Mouse (Mus musculus): Measurements from ENCODE around the gene Prlr.
A peak's percentile ranks its signal among the peaks of the same experiment; 100 is the strongest.

The Prlr gene

GRCm38 (mm10) chr15:10177083-10177482 lies at the start of gene Prlr:
Gene Prlr (plus strand): TSS chr15:10177238.
- no peak for DNase-seq (ENCODE audit: low spot score in 2 of 2)

DNA sequence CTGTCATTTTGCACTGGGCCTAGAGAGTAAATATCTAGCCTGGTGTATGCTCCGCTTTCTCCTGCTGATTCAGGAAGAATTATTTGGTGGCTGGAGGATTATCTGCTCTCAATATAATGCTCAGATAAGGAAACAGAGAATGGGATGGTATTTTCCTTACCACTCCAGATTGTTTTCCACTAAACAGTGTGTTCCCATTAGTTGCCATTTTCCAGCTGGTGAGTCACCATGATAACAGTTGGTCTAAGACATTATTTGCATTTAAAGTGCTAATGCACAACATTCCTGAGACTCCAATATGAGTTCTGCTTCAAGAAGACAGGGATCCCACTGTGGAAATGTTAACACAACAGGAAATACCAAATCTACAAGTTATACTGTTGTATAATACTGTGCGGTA lies 43.3 kb upstream of the Prlr start:
- DNase-seq (ENCODE audit: low spot score in 2 of 2), result no peak

GRCm38 (mm10) chr15:10134889-10135288 lies 42.1 kb upstream of the Prlr start:
- DNase-seq (ENCODE audit: low spot score in 2 of 2), result peak; percentile 6 to 30

- no peak for DNase-seq (ENCODE audit: low spot score in 2 of 2)
These were observed 32.5 kb upstream of the Prlr start for GRCm38 (mm10) chr15:10144520-10144919.

DNA sequence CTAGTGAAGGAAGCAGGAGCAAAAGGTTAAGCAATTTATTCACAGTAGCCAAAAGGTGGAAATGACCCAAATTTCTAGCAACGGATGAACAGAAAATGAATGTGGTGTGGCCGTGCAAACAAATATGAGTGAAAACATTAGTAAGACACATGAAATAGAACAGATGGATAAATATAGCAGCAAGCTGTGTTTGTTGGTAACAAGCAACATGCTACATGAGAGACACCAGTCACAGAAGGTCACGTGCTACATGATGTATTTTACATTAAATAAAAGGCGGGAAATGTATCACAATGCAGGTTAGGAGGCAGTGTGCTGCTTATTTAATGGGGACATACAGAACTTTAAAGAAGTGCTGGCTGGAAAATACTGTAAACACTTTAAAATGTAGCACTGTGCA lies 28.8 kb upstream of the Prlr start:
- no peak for DNase-seq (ENCODE audit: low spot score in 2 of 2)

DNA sequence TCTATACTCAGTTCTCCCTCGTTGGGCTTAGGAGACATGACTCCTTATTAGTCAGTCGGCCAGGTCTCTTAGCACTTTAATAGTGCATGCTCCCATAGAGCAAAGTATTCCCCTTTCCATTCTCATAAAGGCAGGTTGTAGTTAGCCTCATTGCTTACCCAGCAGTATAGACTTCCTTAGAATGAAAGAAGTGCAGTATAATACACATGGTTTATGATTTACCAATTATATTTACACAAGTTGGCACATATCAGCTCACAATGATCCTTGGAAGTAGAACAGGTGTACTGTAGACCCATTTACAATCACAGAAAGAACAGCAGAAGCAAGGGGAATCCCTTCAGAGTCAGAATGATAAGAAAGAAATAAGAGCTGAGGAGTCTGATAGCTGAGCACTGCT lies 16.4 kb upstream of the Prlr start:
- no peak for DNase-seq (ENCODE audit: low spot score in 2 of 2)

GRCm38 (mm10) chr15:10175078-10175477 lies 2.0 kb upstream of the Prlr start:
- DNase-seq (ENCODE audit: low spot score in 2 of 2), result no peak

DNA sequence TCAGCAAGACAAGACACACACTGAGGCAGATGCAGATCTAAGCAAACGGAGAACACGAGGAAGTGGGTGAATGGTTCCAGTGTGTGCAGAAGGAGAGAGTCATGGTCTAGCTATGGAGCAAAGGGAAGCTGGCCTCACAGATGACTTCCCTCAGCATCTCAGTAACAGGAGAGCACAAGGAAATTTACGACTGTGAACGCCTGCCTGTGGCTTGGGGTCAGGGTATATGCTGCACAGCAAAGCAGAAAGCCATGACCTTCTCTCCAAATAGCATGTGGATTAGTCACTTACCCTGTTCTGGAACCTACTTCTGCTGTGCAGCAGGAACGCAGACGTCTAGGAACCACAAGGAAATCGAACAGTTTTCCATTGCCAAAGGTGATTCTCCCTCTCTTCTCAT lies 1.4 kb upstream of the Prlr start:
- DNase-seq (ENCODE audit: low spot score in 2 of 2), result no peak

DNA sequence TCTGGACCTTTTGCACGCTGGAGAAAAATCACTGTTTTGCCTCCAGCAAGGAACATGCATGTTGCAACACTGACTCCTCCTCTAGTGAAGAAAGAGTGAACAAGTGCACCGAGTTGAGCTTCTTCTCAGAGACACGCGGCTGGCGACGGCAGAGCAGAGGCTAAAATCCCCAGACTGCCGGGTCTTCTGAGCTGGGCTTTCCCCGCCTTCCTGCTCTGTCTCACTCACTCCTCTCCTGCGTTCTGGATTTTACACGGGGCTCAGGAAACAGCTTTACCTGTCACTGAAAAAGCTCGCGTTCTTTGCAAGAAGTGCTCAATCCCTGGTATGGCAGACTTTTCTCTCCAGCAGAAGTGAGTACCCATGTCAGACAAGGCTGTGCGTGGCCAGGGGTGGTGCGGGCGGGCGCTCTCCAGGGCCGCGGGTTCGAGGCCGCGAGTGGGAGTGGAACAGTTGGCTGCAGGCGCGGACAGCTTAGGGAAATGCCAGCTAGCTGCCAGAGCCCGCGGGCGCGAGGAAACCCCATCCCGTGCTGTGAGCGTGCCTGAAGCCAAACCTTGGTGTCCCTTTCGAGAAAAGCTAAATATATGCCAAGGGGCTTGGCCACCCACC lies 587 bp downstream of the Prlr start:
- no peak for DNase-seq (ENCODE audit: low spot score in 2 of 2)

DNA sequence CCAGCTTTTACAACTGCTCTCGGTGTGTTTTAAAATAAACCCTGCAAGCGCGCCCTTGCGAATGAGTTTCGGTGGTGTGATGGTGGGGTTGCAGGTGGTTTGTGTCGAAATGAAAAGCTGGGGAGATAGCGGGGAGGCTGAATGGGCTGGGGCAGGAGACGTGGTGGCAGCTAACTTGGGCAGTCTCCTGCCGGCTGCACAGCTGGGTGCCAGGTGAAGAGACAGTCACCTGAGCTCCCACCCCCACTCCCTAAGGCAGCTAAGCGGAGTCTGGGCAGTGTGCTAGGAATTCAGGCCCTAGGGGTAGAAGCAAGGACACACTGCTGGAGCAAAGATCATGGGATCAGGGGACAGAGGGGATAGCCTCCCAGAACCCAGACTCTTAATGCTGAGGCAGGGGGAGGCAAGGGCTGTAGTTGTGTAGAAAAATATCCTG lies 1.1 kb downstream of the Prlr start:
- DNase-seq (ENCODE audit: low spot score in 2 of 2), result no peak

- no peak for DNase-seq (ENCODE audit: low spot score in 2 of 2)
These were observed 3.7 kb downstream of the Prlr start for GRCm38 (mm10) chr15:10180694-10181093.

- no peak for DNase-seq (ENCODE audit: low spot score in 2 of 2)
These were observed 15.1 kb downstream of the Prlr start for GRCm38 (mm10) chr15:10192101-10192630.

GRCm38 (mm10) chr15:10200991-10201390 lies 24.0 kb downstream of the Prlr start:
- no peak for DNase-seq (ENCODE audit: low spot score in 2 of 2)

DNA sequence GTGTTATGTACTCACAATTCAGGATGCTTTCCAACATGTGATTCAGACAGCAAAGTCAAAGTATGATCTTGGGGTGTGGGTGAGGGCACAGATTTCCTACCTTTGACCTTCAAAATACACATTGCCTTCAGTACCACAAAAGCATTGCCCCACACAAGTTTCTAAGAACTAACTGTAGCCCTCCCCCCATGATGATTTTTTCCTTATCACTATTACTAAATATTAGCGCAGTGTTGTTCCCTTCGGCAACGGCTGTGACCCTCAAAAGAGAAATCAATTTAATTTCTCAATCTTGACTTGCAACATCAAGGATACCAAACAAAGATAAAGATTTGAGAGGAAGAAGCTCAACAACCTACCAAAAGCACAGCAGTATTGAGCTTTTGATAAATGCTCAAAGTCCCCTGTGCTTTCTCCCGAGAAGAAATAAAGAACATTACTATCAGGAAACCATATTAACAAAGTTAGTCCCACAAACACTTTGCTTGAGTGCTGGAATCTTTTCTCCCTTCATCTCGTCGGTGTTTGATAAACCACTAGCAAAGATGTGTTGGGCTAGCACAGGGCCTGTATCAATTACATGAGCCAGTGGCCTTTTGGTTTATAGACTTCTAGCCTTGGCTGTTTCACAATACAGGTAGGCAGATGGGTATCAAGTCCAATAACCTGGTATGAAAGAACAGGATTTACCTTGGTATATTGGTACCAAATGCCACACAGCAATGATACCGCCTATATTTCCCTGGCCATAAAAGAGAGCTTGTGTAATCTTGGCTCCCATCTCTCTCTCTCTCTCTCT lies 25.7 kb downstream of the Prlr start:
- DNase-seq (ENCODE audit: low spot score in 2 of 2), result no peak

DNA sequence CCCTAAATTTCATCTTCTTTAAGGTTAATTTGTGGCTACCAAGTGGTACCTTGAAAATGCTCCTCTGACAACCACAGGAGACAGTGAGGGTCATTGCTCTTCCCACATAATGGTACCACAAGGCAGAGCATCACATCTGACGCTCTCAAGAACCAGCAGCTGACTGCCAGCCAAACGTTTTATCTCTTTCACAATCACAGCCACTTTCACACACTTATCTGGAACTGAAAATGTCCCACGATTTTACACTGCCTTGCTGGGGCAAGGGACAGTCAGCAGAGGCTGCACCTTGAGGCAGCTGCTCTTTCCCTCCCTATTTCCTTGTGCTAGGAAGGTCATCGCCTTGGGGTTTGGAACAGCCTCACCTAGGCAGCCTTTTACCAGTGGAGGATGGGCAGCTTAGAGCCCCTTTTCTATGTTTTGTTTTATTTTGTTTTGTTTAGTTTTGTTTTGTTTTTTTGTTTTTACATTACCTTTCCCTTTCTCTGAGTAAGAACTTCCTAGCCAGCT lies 33.3 kb downstream of the Prlr start:
- no peak for DNase-seq (ENCODE audit: low spot score in 2 of 2)

GRCm38 (mm10) chr15:10211992-10212391 lies 35.0 kb downstream of the Prlr start:
- DNase-seq (ENCODE audit: low spot score in 2 of 2), result no peak

GRCm38 (mm10) chr15:10213213-10213612 lies 36.2 kb downstream of the Prlr start:
- DNase-seq (ENCODE audit: low spot score in 2 of 2), result no peak

DNA sequence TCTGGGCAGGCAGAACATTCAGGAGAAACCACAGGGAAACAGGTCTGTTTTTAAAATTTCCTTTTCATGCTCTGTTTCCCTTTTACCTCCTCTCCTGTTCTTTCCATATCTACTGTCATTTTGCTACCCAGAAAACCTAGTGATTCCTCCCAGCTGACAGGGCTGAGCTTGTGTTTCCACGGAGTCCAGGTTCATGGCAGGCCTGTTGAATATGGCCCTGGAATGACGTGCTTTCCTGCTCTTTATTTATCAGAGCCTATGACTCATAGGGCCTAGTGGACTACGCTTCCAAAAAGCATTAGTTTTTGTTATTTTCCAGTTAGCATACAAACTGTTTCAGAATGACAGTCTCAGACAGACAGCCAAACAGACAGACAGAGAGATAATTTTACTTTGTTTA lies 36.7 kb downstream of the Prlr start:
- DNase-seq (ENCODE audit: low spot score in 2 of 2), result no peak

- DNase-seq (ENCODE audit: low spot score in 2 of 2), result no peak
These were observed 38.7 kb downstream of the Prlr start for GRCm38 (mm10) chr15:10215719-10216118.

DNA sequence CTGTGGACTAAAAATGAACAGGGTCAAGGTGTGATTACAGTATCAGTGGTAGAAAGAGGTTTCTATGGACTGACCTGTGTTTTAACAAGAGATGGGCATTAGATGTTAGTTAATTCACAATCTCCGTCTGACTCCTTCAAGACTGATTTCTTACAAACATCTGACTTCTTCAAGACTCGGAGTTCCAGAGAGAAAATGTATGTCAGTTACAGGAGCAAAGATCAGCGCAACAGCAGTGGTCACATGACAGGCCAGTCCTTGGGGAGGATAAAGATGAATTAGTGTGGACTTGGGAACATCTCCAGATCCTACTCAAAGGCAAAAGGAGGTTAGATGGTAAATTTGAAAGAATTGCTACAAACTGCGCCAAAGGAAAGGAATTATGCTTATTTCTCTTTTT lies 39.2 kb downstream of the Prlr start:
- DNase-seq (ENCODE audit: low spot score in 2 of 2), result no peak

- DNase-seq (ENCODE audit: low spot score in 2 of 2), result no peak
These were observed 46.6 kb downstream of the Prlr start for GRCm38 (mm10) chr15:10223614-10224155.

GRCm38 (mm10) chr15:10225701-10226100 lies 48.7 kb downstream of the Prlr start:
- no peak for DNase-seq (ENCODE audit: low spot score in 2 of 2)

DNA sequence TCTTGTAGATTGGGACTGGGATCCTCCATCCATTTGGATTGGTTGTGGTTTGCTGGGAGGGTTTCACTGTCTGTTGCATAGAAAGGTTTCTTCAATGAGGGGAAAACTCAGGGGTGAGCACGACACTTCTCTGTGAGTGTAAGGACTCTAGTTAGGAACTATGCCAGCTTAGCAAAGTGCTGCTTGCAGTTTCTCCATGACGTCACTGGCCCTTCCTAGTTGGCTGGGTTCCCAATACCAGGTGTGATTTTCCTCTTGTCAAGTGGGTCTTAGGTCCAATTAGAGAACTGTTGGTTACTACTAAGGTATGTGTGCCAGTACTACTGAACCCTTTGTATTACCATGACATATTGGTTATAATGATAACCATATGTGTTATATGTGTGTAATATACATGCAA lies 51.6 kb downstream of the Prlr start:
- no peak for DNase-seq (ENCODE audit: low spot score in 2 of 2)

Measured in heart, adult 9 months (tissue).